Mouse (Mus musculus): ENCODE measurements at regions not wholly inside any gene's neighbourhood (a gene's known extent, or its start where the extent isn't known, plus 50 kb on each side); places are given as distances from the start of the nearest gene placed in this dataset.

GRCm38 (mm10) chr13:37657248-37657647 is 121.0 kb upstream of the Rreb1 start:
- Histone ChIP-seq H3K27me3 (replicated peaks) (no peaks in the 10 kb centered on the region), H3K4me3 (replicated peaks) (no peak overlapping the region), H3K36me3 (no peaks in the 10 kb centered on the region), H3K4me2 (peak overlapping the region; percentile 3; the same call in 1 of the 2 replicates), H3K9ac (no peak overlapping the region), H3K4me1 (no peaks in the 10 kb centered on the region), H3K27ac (no peak overlapping the region; the same call in 1 of the 2 replicates), H3K9me3 (no peaks in the 10 kb centered on the region)
- 62% methylated on average over 16 of the region's 16 CpGs for WGBS
- no peak; the same call in 1 of the 2 replicates for ATAC-seq (ENCODE audit: insufficient read depth, low FRiP score, low read depth)

- no peak overlapping the region for H3K9ac ChIP-seq
- H3K27ac ChIP-seq, result no peak overlapping the region
- ATAC-seq (ENCODE audit: insufficient read depth, low FRiP score, low read depth), result no peak
- H3K4me1 ChIP-seq, result no peaks in the 10 kb centered on the region
- no peaks in the 10 kb centered on the region for H3K27me3 ChIP-seq (replicated peaks)
- no peaks in the 10 kb centered on the region for H3K9me3 ChIP-seq
- no peak overlapping the region for H3K4me2 ChIP-seq
- H3K4me3 ChIP-seq (replicated peaks), result no peak overlapping the region
- no peaks in the 10 kb centered on the region for H3K36me3 ChIP-seq
- 51% methylated on average over 2 of the region's 2 CpGs for WGBS
Measured at GRCm38 (mm10) chr13:37658034-37658433, 120.2 kb upstream of the Rreb1 start.

GRCm38 (mm10) chr13:37658519-37658918 is 119.7 kb upstream of the Rreb1 start:
- H3K27ac ChIP-seq, result no peak overlapping the region
- H3K9ac ChIP-seq, result no peak overlapping the region
- no peak overlapping the region for H3K4me2 ChIP-seq
- WGBS, result 77% methylated on average over 6 of the region's 6 CpGs
- no peak for ATAC-seq (ENCODE audit: insufficient read depth, low FRiP score, low read depth)
- H3K36me3 ChIP-seq, result no peaks in the 10 kb centered on the region
- H3K4me3 ChIP-seq (replicated peaks), result no peak overlapping the region
- no peaks in the 10 kb centered on the region for H3K9me3 ChIP-seq
- no peaks in the 10 kb centered on the region for H3K4me1 ChIP-seq
- no peaks in the 10 kb centered on the region for H3K27me3 ChIP-seq (replicated peaks)

- no peak for ATAC-seq (ENCODE audit: insufficient read depth, low FRiP score, low read depth)
- no peaks in the 10 kb centered on the region for H3K9me3 ChIP-seq
- H3K27ac ChIP-seq, result no peak overlapping the region
- H3K27me3 ChIP-seq (replicated peaks), result no peaks in the 10 kb centered on the region
- 81% methylated on average over 4 of the region's 4 CpGs for WGBS
- no peaks in the 10 kb centered on the region for H3K4me1 ChIP-seq
- no peaks in the 10 kb centered on the region for H3K36me3 ChIP-seq
- no peak overlapping the region for H3K9ac ChIP-seq
- no peak overlapping the region for H3K4me3 ChIP-seq (replicated peaks)
- H3K4me2 ChIP-seq, result no peak overlapping the region
Measured at GRCm38 (mm10) chr13:37660083-37660482, 118.1 kb upstream of the Rreb1 start.

GRCm38 (mm10) chr13:37660668-37661067 is 117.5 kb upstream of the Rreb1 start:
- Histone ChIP-seq H3K36me3 (no peaks in the 10 kb centered on the region), H3K27me3 (replicated peaks) (no peaks in the 10 kb centered on the region), H3K4me1 (no peaks in the 10 kb centered on the region), H3K4me3 (replicated peaks) (no peak overlapping the region), H3K9me3 (no peaks in the 10 kb centered on the region), H3K4me2 (no peak overlapping the region), H3K27ac (no peak overlapping the region), H3K9ac (no peak overlapping the region)
- no peak for ATAC-seq (ENCODE audit: insufficient read depth, low FRiP score, low read depth)

- WGBS, result 55% methylated on average over 2 of the region's 2 CpGs
- no peaks in the 10 kb centered on the region for H3K4me1 ChIP-seq
- H3K4me3 ChIP-seq (replicated peaks), result no peak overlapping the region
- no peak for ATAC-seq (ENCODE audit: insufficient read depth, low FRiP score, low read depth)
- no peak overlapping the region for H3K4me2 ChIP-seq
- no peaks in the 10 kb centered on the region for H3K9me3 ChIP-seq
- H3K36me3 ChIP-seq, result no peaks in the 10 kb centered on the region
- no peak overlapping the region for H3K9ac ChIP-seq
- H3K27me3 ChIP-seq (replicated peaks), result no peaks in the 10 kb centered on the region
- H3K27ac ChIP-seq, result no peak overlapping the region
Measured at GRCm38 (mm10) chr13:37664116-37664515, 114.1 kb upstream of the Rreb1 start.

GRCm38 (mm10) chr13:37666207-37667003 is 111.8 kb upstream of the Rreb1 start:
- no peaks in the 10 kb centered on the region for H3K4me1 ChIP-seq
- peak; percentile 80 for ATAC-seq (ENCODE audit: insufficient read depth, low FRiP score, low read depth)
- no peak overlapping the region for H3K4me2 ChIP-seq
- no peaks in the 10 kb centered on the region for H3K9me3 ChIP-seq
- 58% methylated on average over 22 of the region's 22 CpGs for WGBS
- peak overlapping the region; percentile 51; the same call in 1 of the 2 replicates for H3K27ac ChIP-seq
- H3K27me3 ChIP-seq (replicated peaks), result no peaks in the 10 kb centered on the region
- H3K4me3 ChIP-seq (replicated peaks), result no peak overlapping the region
- no peaks in the 10 kb centered on the region for H3K36me3 ChIP-seq
- H3K9ac ChIP-seq, result no peak overlapping the region

GRCm38 (mm10) chr13:37667386-37667785 is 110.8 kb upstream of the Rreb1 start:
- ATAC-seq (ENCODE audit: insufficient read depth, low FRiP score, low read depth), result no peak
- H3K4me3 ChIP-seq (replicated peaks), result no peak overlapping the region
- H3K4me1 ChIP-seq, result no peaks in the 10 kb centered on the region
- no peak overlapping the region for H3K4me2 ChIP-seq
- H3K36me3 ChIP-seq, result no peaks in the 10 kb centered on the region
- no peak overlapping the region for H3K27ac ChIP-seq
- H3K9ac ChIP-seq, result no peak overlapping the region
- no peaks in the 10 kb centered on the region for H3K9me3 ChIP-seq
- H3K27me3 ChIP-seq (replicated peaks), result no peaks in the 10 kb centered on the region
- WGBS, result 53% methylated on average over 4 of the region's 4 CpGs

GRCm38 (mm10) chr13:37667871-37668270 is 110.3 kb upstream of the Rreb1 start:
- Histone ChIP-seq H3K27me3 (replicated peaks) (no peaks in the 10 kb centered on the region), H3K4me3 (replicated peaks) (no peak overlapping the region), H3K4me2 (no peak overlapping the region), H3K4me1 (no peaks in the 10 kb centered on the region), H3K36me3 (no peaks in the 10 kb centered on the region), H3K9me3 (no peaks in the 10 kb centered on the region), H3K27ac (no peak overlapping the region), H3K9ac (no peak overlapping the region)
- 71% methylated on average over 5 of the region's 5 CpGs for WGBS
- no peak for ATAC-seq (ENCODE audit: insufficient read depth, low FRiP score, low read depth)

- ATAC-seq (ENCODE audit: insufficient read depth, low FRiP score, low read depth), result no peak
- Histone ChIP-seq H3K9me3 (no peaks in the 10 kb centered on the region), H3K27ac (no peak overlapping the region), H3K4me1 (no peaks in the 10 kb centered on the region), H3K36me3 (no peaks in the 10 kb centered on the region), H3K27me3 (replicated peaks) (no peaks in the 10 kb centered on the region), H3K9ac (no peak overlapping the region), H3K4me2 (no peak overlapping the region), H3K4me3 (replicated peaks) (no peak overlapping the region)
- 81% methylated on average over 5 of the region's 5 CpGs for WGBS
Measured at GRCm38 (mm10) chr13:37671109-37671508, 107.1 kb upstream of the Rreb1 start.

GRCm38 (mm10) chr13:37674676-37675350 is 103.4 kb upstream of the Rreb1 start:
- Histone ChIP-seq H3K9ac (no peak overlapping the region), H3K9me3 (no peaks in the 10 kb centered on the region), H3K27me3 (replicated peaks) (no peaks in the 10 kb centered on the region), H3K4me3 (replicated peaks) (no peak overlapping the region), H3K27ac (no peak overlapping the region), H3K4me2 (no peak overlapping the region), H3K36me3 (no peaks in the 10 kb centered on the region), H3K4me1 (no peaks in the 10 kb centered on the region)
- 57% methylated on average over 12 of the region's 12 CpGs for WGBS
- ATAC-seq (ENCODE audit: insufficient read depth, low FRiP score, low read depth), result no peak

- Histone ChIP-seq H3K4me3 (replicated peaks) (no peak overlapping the region), H3K27ac (no peak overlapping the region), H3K27me3 (replicated peaks) (no peaks in the 10 kb centered on the region), H3K36me3 (no peaks in the 10 kb centered on the region), H3K9ac (no peak overlapping the region), H3K4me1 (no peaks in the 10 kb centered on the region), H3K4me2 (no peak overlapping the region), H3K9me3 (no peaks in the 10 kb centered on the region)
- ATAC-seq (ENCODE audit: insufficient read depth, low FRiP score, low read depth), result no peak
- 86% methylated on average over 3 of the region's 3 CpGs for WGBS
Measured at GRCm38 (mm10) chr13:37675718-37676117, 102.5 kb upstream of the Rreb1 start.

All from stomach, embryonic 15.5 days (tissue).